Comparison of ENCODE assay signal across 12 mouse cellular contexts in genomic region chr2:104333952-104334351, GRCm38 (mm10).
DNase-seq lines count a peak whose midpoint lies in the region.
"Had no signal": no experiment of that assay in that cellular context is flagged by ENCODE, and none has a peak within 500 bp of the region (broad histone marks: within the 10 kb centered on the region; RNA-seq: fewer than 3 reads in every experiment).

No protein-coding gene starts in this region.

- peak; percentile 30 to 33 for DNase-seq in cerebellum, postnatal 10 days
- DNase-seq in cerebellum, postnatal 25 days = no peak
- peak; percentile 8 to 26 for DNase-seq in kidney, adult 8-10 months
- DNase-seq in kidney, postnatal 4 days = no peak
- DNase-seq in 3T3-L1 (ENCODE audit: low read depth, low spot score) = peak; percentile 7
- peak; percentile 72 for DNase-seq in brain, adult 2 months (ENCODE audit: low read depth, low spot score)
- DNase-seq in embryo, embryonic 10.5 days (ENCODE audit: low spot score) = no peak
- DNase-seq in urinary bladder, adult 18-20 months (ENCODE audit: low spot score in 2 of 2) = no peak
- DNase-seq: embryo, embryonic 11 days; kidney, postnatal 14 days; right cerebral cortex, adult 18-20 months; thymus, adult 18-20 months had no signal

Comparison
In these comparisons a context has a peak if more than half of its experiments do, and no peak if none do; other contexts are left out.
1. DNase-seq: peak in cerebellum, postnatal 10 days (2 of 2), kidney, adult 8-10 months (2 of 2), 3T3-L1 (single experiment) and brain, adult 2 months (single experiment); none in cerebellum, postnatal 25 days (0 of 2), kidney, postnatal 4 days (0 of 2), embryo, embryonic 10.5 days (single experiment) and urinary bladder, adult 18-20 months (0 of 2).